Mouse (Mus musculus): ENCODE measurements around the gene Hsd17b6.
A peak's percentile ranks its signal among the peaks of the same experiment; 100 is the strongest.
"Not testable (repeated sequence)": the region's sequence is repeated elsewhere in the genome, so short reads cannot be mapped to it uniquely, and the experiment has no call there.

Gene Hsd17b6

DNA sequence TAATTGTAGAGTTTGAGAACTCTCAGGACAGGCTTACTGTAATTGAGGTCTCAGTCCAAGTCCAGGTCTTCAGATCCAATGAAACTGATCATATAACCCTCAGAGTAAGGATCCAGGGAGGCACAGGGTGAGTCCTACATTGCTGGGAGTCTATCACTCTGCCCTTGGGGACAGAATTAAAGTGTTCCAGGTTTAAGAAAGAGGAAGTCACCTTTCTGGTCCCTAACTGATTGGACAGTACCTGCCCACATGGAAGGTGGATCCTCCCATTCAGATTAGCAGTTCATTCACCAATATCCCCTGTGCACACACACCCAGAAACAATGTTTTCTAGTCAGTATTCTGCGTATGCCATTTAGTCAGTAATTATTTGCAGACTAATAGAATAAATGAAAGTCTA lies at the start of gene Hsd17b6:
Gene Hsd17b6 (minus strand): TSS at position 166 of the 400 bp plus-strand sequence.
- no peak for DNase-seq (ENCODE audit: low spot score in 2 of 2)

- no peak for DNase-seq (ENCODE audit: low spot score in 2 of 2)
Observed at GRCm38 (mm10) chr10:128053001-128053400, 45.6 kb upstream of the Hsd17b6 start.

GRCm38 (mm10) chr10:128052136-128052535 lies 44.7 kb upstream of the Hsd17b6 start:
- DNase-seq (ENCODE audit: low spot score in 2 of 2) = not testable (repeated sequence)

DNA sequence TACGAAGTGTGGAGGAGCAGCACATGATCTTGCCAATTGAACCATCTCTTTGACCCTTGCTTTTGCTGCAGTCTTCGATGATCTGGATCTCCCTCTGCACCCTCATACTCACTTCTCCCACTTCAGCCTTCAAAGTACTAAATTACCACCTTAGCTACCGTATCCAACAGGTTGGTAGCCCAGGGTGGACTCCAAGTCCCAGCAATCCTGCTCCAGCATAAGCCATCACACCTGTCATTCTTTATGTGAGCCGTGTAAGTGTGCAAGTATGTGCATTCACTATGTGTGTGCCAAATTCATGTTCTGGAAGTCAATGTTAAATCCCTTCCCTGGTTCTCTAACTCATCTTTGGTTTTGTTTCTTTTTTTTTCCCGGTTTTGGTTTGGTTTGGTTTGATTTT lies 44.2 kb upstream of the Hsd17b6 start:
- no peak for DNase-seq (ENCODE audit: low spot score in 2 of 2)

- no peak for DNase-seq (ENCODE audit: low spot score in 2 of 2)
Observed at GRCm38 (mm10) chr10:128050355-128050754, 42.9 kb upstream of the Hsd17b6 start.

GRCm38 (mm10) chr10:128049741-128050140 lies 42.3 kb upstream of the Hsd17b6 start:
- no peak for DNase-seq (ENCODE audit: low spot score in 2 of 2)

DNA sequence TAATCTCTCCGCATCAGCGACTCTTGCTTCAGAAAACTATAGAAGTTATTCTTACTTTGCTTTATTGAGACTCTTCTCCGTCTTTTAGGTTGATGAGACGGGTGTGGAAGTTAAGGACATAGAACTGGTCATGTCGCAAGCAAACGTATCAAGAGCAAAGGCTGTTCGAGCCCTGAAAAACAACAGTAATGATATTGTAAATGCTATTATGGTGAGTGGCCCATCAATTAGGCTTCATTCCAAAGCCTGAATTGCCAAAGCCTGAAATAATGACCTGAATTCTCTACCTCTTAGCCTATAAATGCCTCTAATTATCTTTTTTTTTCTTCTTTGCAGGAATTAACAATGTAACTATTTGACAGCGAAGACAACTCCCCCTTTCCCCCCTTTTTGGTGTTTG lies 40.7 kb upstream of the Hsd17b6 start:
- DNase-seq (ENCODE audit: low spot score in 2 of 2) = no peak

- no peak for DNase-seq (ENCODE audit: low spot score in 2 of 2)
Observed at GRCm38 (mm10) chr10:128043041-128043835, 35.8 kb upstream of the Hsd17b6 start.

DNA sequence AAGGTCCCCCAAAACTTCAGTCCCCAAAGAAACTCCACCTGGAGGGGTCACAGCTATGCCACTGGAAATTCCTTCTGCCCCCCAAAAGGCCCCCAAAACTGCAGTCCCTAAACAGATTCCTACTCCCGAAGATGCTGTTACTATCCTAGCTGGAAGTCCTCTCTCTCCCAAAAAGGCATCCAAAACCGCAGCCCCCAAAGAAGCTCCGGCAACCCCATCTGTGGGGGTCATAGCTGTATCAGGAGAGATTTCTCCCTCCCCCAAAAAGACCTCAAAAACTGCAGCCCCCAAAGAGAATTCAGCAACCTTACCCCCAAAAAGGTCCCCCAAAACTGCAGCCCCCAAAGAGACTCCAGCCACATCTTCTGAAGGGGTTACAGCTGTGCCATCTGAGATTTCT lies 35.1 kb upstream of the Hsd17b6 start:
- no peak for DNase-seq (ENCODE audit: low spot score in 2 of 2)

- no peak for DNase-seq (ENCODE audit: low spot score in 2 of 2)
Observed at GRCm38 (mm10) chr10:128041636-128042035, 34.2 kb upstream of the Hsd17b6 start.

DNA sequence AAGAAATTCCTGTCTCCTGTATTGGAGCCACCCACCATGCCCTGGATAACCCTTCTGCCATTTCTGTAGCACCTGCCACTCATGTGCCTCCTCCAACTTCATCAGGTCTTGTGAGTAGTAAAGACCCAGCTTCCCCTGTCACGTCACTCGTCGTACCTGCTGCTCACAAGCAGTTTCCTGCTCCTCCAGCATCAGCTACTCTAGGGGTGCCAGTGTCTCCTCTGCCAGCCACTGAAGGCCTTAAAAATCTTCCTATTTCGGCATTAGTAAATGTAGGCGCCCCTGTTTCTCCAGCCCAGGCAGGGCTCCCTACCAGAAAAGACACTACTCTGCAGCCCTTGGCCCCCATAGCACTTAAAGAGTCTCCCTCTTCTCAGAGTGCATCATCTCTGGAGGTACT lies 32.9 kb upstream of the Hsd17b6 start:
- no peak for DNase-seq (ENCODE audit: low spot score in 2 of 2)

DNA sequence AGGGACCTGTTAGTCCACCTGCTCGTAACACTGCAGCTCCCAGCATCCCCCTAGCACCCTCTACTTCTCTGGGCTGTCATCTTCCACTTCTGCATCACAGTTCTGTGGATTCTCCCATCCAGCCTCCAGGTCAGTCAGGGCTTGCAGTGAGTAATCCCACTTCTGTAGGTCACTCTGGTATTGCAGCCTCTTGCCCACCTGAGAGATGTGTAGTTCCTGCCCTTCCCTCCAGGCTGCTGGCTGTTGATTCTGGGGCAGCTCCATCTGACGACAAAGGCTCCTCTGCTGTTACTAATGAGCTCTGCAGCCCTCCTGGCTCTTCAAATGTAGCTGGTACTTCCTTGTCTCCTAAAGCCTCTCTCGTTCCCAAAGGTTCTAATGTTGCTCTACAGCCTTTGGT lies 32.4 kb upstream of the Hsd17b6 start:
- no peak for DNase-seq (ENCODE audit: low spot score in 2 of 2)

DNA sequence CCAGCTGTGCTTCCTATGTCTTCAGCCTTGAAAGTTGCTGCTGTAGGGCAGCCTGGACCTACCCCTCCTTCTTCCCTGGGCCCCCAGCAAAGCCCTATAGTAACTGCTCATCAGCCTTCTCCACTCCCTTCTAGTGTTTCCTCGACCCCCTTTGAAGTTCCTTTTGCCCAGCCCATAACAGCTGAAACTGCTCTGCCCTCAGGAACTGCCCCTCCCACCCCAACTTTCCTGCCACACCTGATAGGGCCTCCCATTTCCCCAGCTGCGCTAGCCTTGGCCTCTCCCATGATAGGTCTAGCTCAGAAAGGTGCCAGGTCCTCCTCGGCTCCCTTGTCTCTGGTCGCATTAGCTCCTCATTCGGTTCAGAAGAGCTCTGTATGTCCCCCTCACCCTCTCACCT lies 31.8 kb upstream of the Hsd17b6 start:
- no peak for DNase-seq (ENCODE audit: low spot score in 2 of 2)

- no peak for DNase-seq (ENCODE audit: low spot score in 2 of 2)
Observed at GRCm38 (mm10) chr10:128037921-128038320, 30.5 kb upstream of the Hsd17b6 start.

- DNase-seq (ENCODE audit: low spot score in 2 of 2) = no peak
Observed at GRCm38 (mm10) chr10:128036746-128037425, 29.5 kb upstream of the Hsd17b6 start.

DNA sequence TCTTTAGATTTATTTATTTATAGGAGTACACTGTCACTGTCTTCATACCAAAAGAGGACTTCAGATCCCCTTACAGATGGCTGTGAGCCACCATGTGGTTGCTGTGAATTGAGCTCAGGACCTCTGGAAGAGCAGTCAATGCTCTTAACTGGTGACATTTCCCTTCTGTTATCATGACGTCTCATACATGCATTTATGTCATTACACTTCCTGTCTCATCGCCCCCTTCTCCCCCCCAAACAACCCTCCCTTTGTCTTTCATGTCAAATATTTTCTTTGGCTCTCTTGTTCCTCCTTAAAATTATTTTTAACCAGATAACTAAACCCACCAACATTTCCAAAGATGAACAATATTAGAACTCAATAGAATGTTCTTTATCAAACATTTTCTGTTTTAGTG lies 23.4 kb upstream of the Hsd17b6 start:
- DNase-seq (ENCODE audit: low spot score in 2 of 2) = no peak

- no peak for DNase-seq (ENCODE audit: low spot score in 2 of 2)
Observed at GRCm38 (mm10) chr10:128029931-128030330, 22.5 kb upstream of the Hsd17b6 start.

- no peak for DNase-seq (ENCODE audit: low spot score in 2 of 2)
Observed at GRCm38 (mm10) chr10:128023496-128023895, 16.1 kb upstream of the Hsd17b6 start.

DNA sequence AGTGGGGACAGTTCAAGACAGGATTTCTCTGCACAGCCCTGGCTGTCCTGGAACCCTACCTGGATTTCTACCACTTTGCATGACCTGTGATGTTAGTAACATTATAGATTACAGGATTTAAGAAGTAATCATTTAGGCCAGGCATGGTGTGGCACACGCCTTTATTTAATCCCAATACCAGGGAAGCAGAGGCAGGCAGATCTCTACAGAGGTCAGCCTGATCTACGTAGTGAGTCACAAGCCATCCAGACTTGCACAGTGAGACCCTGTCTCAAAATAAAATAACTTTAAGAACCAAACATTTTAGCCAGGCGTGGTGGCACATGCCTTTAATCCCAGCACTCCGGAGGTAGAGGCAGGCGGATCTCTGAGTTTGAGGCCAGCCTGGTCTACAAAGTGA lies 14.8 kb upstream of the Hsd17b6 start:
- no peak for DNase-seq (ENCODE audit: low spot score in 2 of 2)

DNA sequence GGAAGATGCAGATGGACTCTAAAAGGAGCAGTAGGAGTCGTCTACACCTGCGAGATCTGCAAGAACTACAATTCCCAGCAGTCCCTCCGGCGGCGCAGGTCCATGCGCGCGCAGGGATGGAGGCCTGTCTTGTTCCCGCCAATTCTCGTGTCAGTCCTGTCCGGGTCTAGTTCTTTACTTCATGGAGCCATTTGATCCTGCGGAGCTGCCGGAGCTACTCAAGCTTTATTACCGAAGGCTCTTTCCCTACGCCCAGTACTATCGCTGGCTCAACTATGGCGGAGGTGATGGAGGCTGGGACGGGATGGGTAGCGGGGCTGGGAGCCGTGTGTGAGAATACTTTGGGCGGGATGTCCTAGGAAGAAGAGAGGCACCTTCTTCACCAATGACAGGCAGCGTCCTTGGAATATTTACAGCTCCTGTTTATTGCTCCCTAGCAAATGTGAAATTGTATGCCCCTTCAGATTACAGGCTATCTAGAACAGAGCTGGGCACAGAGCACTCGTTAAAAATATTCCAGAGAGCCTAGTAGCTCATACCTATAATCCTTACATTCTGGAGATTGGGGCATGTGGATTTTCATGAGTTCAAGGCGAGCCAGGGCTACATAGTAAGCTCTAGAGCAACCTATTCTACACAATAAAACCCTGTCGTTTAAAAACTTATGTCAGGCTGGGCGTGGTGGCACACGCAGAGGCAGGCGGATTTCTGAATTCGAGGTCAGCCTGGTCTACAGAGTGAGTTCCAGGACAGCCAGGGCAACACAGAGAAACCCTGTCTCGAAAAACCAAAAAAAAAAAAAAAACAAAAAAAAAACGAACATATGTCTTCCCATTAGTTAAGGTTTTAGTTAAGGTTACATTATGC lies 7.9 kb upstream of the Hsd17b6 start, which contains the start of gene Prim1:
Gene Prim1 (plus strand): TSS at position 101 of the 867 bp plus-strand sequence.
- peak; percentile 57 to 80 for DNase-seq (ENCODE audit: low spot score in 2 of 2)

DNA sequence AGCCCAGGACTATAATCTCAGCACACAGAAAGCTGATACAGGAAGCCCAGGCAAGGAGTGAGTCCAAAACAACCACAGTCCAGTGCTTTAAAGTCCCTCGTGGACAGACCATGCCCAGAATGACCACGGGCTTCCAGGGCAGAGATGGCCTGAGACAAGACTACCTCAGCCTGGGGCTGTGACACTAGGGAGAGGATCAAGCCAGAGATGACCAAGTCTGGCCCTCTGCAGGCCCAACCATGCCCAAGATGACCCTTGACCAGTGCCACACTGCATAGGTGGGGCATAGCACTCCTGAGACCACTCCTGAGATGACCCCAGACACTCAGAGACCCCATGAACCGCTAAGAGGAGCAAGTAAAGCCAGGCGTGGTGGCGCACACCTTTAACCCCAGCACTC lies 2.3 kb upstream of the Hsd17b6 start:
- DNase-seq (ENCODE audit: low spot score in 2 of 2) = no peak

DNA sequence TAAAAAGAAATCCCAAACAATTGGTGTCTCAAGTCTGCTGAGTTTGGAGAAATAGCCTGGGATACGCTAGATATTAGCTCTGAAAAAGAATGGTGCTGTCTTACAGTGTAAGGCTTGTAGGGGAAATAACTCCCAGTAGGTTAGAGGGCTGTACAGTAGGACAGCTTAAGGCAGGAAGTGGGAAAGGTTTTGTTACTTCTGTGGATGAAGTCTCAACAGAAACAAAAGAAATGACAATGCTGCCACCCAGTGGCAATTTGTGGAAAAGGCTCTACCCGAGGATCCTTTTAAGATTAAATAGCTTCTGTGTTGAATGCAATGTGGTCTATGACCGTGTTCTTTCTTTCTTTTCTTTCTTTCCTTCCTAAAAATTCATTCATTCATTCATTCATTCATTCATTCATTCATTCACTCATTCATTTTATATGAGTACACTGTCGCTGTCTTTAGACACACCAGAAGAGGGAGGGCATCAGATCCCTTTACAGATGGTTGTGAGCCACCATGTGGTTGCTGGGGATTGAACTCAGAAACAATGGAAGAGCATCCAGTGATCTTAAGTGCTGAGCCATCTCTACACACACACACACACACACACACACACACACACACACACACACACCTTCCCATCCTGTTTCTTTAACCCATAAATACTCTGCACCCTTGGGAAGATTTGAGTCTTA lies 937 bp upstream of the Hsd17b6 start:
- DNase-seq (ENCODE audit: low spot score in 2 of 2) = peak; percentile 64 to 78

Data from cerebellum, postnatal 4 days (tissue).